Mouse (Mus musculus) E14TG2a.4 (cell line): ENCODE measurements around the gene Ggct.

ENCODE experiments used
- CTCF ChIP-seq: conservative IDR thresholded peaks from 2 replicates; pipeline ENCODE4 v1.5.1; 2014; ENCODE audit warnings: low read length
- NANOG ChIP-seq: IDR thresholded peaks from 2 replicates; pipeline ENCODE4 v1.6.1; 2014; ENCODE audit warnings: borderline replicate concordance, low read length, mixed read lengths
- POU5F1 ChIP-seq: IDR thresholded peaks from 2 replicates; pipeline ENCODE4 v1.6.1; 2014; ENCODE audit warnings: low read length, borderline replicate concordance

DNA sequence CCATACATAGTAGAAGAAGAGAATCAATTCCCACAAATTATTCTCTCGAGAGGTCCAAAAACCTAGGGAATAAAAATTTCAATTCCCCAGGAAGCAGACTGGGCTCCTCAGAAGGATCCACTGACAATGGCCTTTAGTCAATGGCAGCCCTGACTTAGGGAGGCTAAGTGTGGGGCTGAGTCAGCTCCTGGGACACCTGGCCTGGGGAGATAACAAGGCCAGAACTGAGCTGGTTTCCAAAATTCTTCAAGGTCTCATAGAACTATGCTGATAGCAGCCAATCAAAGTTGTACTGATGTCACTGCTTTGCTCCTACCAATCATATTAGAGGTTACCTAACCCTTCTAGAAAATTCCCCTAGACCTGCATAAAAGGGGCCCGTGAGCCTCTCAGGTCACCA is 29.2 kb downstream of the Ggct start:
- TF ChIP-seq POU5F1 (no peak), CTCF (no peak), NANOG (no peak)
